Mouse (Mus musculus) right cerebral cortex, adult 2 months (tissue): ENCODE data around the gene Olfr706.
"Not testable (repeated sequence)": the region's sequence is repeated elsewhere in the genome, so short reads cannot be mapped to it uniquely, and the experiment has no call there.

ENCODE experiments used
- DNase-seq, 2 experiments: peaks; one replicate each; pipeline ENCODE4 v3.0.0; 2021 to 2022; ENCODE audit warnings: low spot score in 2 of 2

The Olfr706 gene

GRCm38 (mm10) chr7:106888062-106888461 is at the start of gene Olfr706:
Gene Olfr706 (minus strand): TSS chr7:106888162.
- DNase-seq: no peak

DNA sequence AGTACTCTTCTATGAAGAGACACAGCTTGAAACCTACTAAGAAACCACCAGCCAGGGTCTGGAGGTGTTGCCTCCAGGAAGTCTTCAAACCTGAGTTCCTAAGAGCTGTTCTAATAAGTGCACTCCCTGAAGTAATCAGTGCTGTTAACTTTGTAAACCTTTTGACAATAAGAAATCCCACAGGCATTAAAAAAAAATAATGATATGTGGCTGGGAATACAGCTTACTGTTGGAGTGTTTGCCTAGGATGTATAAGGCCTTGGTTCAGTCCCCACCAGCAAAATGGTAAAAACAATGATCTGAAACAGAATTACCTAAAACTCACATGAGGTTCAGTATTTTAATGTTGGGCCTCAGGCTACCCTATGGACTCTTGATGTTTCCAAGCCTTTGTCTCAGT is 44.2 kb upstream of the Olfr706 start, which contains the start of gene Olfr709-ps1:
Gene Olfr709-ps1, minus strand, starts transcription at position 101 of the 400 bp plus-strand sequence.
- DNase-seq: no peak

GRCm38 (mm10) chr7:106920961-106921360 is 33.0 kb upstream of the Olfr706 start:
- not testable (repeated sequence) for DNase-seq

- DNase-seq: no peak
Observed at GRCm38 (mm10) chr7:106907676-106908075, 19.7 kb upstream of the Olfr706 start, which contains the start of gene Olfr1532-ps1. Gene Olfr1532-ps1 (plus strand): TSS chr7:106908001.

GRCm38 (mm10) chr7:106901141-106901540 is 13.2 kb upstream of the Olfr706 start, which contains the start of gene Olfr707:
Gene Olfr707 (minus strand): TSS chr7:106901241.
- DNase-seq: not testable (repeated sequence)

GRCm38 (mm10) chr7:106876791-106877190 is 11.2 kb downstream of the Olfr706 start, which contains the start of gene Olfr705:
Gene Olfr705 (minus strand): TSS chr7:106876891.
- no peak for DNase-seq

DNA sequence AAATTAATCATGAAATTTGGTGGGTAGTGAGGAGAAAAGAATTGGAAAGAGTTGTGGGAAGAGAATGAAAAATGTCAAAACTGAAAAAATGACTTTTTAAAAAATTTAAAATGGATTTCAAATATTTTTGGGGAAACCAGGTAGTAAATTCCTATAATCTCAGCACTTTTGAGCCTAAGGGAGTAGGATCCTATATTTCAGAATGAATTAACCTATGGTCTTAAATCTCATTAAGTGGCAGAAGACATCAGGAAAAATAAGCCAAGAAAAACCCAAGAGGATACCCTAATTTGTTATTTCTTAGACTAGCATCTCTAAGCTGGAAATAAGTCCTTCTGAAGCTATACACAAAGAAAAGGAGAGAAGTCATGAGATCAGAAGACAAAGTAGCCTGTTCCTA is 25.1 kb downstream of the Olfr706 start, which contains the start of gene Olfr704:
Gene Olfr704, plus strand, starts transcription at position 301 of the 400 bp plus-strand sequence.
- DNase-seq: no peak

DNA sequence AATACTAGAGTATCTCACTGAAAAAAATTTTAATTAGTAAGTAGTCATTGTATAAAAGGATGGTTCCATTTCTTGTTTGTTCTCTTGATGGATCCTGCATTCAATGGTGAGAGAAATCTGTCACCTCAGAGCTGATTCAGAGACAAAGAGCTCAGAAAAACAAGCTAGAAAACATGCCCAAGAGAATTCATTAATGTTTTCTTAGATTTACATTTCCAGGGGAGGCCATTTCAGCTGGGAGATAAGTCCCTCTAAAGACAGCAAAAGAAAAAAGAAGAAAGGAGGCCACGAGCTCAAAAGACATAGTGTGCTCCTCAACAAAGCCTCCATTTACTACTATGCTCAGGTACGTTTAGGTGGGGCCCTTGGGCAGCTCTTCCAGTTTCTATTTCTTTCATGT is 44.9 kb downstream of the Olfr706 start, which contains the start of gene Olfr703:
Gene Olfr703, plus strand, starts transcription at position 301 of the 400 bp plus-strand sequence.
- DNase-seq: no peak

DNA sequence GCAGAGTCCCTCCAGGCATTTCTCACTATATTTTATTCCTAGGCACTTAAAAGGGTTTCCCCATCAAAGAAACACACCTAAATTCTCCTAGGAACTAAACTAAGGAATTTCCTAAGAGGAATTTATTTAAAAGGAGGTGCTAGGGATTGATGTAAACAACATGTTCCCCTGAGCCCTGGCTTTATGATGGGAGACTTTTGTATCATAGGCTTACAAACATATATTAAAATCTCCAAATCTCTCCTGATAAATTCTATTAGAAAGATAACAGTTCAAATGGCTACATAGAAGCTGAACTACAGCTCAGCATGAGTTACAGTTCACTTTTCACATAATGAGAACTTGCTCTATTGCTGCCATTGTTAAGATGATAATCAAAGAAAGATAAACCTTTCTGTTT is 54.2 kb downstream of the Olfr706 start, which contains the start of gene Olfr702:
Gene Olfr702, minus strand, starts transcription at position 101 of the 400 bp plus-strand sequence.
- no peak for DNase-seq
